Mouse (Mus musculus) thymus, postnatal 36 days (tissue): ENCODE data around the gene Gab2.
"Not testable (repeated sequence)": the region's sequence is repeated elsewhere in the genome, so short reads cannot be mapped to it uniquely, and the experiment has no call there.

ENCODE experiments used
- DNase-seq, 2 experiments: peaks; one replicate each; pipeline ENCODE4 v3.0.0; 2022; ENCODE audit warnings: mixed read lengths in 2 of 2

Gab2 gene

DNA sequence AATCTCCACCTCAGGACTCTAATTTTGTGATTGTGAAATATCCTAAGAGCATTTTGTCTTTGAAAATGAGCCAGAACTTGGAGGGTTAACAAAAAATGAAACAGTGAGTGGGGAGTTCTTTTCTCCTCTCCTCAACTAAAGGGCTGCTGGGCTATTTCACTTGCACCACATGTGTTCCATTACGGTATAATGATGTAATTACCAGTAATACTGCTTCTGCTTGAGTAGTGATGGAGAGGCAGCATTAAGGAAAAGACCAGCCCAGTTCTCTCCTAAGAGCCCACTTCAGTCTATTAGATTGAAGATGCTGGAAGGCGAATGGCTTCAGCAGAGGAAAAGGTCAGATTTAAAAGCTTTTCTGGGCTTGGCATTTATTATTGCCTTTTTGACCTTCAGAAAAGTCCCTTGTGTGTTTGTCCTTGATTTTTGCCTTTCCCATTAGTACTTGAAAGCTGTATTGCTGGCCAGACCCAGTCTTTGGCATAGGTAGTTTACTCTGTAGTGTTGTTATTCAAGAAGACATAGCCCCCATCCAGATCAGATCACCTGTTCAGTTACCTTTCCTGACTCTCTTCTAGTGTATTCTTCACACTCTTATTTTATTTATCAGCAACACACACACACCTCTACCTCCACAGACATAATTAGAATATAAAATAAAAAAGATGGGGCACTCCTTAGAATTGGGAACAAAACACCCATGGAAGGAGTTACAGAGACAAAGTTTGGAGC lies 69.9 kb downstream of the Gab2 start:
- no peak for DNase-seq

DNA sequence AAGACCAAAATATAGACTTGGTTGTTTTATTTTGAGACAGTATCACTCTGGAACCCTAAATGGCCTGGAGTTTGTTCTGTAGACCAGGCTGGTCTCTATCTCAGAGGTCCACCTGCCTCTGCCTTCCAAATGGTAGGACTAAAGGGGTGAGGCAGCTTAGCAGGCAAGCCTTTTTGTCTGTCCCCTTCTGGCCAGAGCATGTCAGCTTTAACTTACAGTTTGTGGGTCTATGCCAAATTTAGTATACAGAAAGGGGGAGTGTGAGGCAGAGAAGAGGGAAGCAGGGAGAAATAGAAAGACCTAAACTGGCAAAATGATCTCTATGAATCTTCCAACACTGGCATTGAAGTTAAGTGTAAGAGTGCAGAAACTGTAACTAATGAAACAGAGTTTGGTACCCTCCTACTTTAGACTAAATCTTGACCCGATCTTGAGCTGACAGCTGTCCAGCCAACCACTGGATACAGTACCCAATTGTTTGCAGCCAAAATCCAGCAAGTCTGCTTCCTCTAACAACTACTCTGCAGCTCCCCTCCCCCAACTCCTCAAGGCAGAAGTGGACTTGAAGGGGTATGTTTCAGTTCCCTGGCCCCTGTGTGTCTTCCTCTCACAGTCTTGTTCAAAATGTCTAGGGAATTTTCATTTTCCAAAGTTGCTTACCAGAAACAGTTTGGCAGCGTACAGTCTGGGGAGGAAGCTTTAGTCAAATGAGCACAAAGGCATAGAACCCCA lies 73.5 kb downstream of the Gab2 start:
- DNase-seq = no peak

DNA sequence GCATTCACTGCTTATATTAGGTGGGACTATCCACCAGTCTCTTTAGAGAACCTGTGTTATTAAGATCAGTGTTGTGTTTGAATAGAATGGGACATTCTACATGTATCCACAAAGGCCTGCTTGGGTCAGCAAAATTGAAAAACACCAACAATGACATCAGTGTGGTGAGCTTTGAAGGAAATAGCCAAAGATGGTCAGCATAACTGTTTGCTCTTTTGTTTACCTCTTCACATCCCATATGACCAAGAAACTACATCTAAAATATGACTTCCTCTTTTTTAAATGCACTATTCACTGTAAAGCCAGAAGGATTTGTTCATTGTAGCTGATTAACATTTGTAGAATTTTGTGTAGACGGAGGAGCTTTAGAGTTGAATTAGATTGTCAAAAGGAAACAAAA lies 82.9 kb downstream of the Gab2 start:
- DNase-seq = no peak

- no peak for DNase-seq
Observed at GRCm38 (mm10) chr7:97171089-97171488, 89.7 kb downstream of the Gab2 start.

- DNase-seq = no peak
Observed at GRCm38 (mm10) chr7:97171719-97172118, 90.3 kb downstream of the Gab2 start.

DNA sequence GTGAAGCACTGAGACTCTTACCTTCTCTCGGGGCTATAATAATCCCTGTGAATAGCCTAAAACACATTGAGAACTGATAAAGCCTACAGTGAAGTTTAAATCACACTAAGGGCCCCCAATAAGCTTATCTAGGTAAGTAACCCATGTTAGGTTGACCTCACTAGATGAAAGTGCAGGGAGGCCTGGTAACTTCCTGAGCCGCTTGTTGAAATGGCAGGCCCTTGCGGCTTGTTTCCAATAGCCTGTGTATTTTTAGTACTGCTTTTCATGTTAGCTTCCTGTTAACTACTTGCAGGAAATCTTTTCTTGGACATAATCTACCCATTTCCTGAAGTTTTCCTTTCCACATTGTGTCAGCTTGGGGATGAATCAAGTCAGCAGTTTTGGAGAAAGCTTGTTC lies 90.7 kb downstream of the Gab2 start:
- DNase-seq = no peak

- DNase-seq = no peak
Observed at GRCm38 (mm10) chr7:97181931-97182330, 100.5 kb downstream of the Gab2 start.

DNA sequence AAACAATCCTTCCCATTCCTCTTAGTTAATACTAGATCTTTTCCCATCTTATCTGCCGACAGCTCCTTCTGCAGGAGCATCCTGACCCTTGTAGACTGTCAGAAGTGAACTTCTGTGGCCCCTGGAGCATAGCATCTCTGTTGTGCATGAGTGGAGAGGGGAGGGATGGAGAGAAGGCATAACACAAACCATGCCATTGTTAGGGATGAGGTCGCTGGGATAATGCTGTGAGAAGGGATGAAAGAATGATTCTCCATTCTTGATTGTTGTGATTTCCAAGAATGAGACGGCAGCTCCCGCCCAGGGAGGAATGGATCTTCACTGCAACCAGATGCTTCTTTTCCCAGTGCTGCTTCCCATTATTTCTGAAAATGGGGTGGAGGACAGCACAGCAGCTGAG lies 102.0 kb downstream of the Gab2 start:
- no peak for DNase-seq

DNA sequence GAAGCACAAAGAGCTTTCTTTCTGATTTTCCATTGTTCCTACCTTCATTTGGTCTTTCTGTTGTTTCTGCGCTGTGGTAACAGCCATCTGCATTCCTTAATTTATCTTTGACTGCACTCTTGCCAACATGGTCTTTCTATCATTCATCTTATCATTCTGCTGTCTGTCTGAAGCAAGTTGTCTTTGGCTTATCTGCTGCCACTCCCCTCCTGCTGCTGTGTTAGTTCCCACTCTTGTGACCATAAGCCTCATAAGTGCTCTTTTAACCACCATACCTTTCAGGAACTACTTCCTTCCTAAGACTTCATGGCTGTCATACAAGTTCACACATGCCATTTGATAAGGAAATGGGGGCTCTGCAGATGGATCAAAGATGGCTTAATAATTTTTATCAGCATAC lies 102.6 kb downstream of the Gab2 start:
- no peak for DNase-seq

- DNase-seq = no peak
Observed at GRCm38 (mm10) chr7:97187387-97188081, 106.1 kb downstream of the Gab2 start.

DNA sequence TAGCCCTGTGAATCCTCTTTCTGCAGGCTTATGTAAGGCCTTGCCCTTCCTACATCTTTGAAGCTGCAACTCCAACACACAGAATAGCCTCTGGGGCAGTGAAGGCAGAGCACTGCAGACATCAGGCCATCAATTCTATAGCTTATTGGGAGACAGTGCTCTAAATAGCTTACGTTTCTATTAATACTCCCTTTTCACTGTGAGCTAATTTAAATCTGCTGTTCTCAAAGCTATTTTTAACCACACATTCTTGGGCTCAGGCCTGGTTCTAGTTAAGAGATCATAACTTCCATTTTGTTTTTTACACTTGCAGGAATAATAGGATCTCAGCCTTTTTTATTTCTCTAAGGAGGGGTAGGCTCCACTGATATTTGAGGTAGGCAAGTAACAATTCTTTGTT lies 107.7 kb downstream of the Gab2 start:
- no peak for DNase-seq

- DNase-seq = no peak
Observed at GRCm38 (mm10) chr7:97203907-97204306, 122.5 kb downstream of the Gab2 start.

DNA sequence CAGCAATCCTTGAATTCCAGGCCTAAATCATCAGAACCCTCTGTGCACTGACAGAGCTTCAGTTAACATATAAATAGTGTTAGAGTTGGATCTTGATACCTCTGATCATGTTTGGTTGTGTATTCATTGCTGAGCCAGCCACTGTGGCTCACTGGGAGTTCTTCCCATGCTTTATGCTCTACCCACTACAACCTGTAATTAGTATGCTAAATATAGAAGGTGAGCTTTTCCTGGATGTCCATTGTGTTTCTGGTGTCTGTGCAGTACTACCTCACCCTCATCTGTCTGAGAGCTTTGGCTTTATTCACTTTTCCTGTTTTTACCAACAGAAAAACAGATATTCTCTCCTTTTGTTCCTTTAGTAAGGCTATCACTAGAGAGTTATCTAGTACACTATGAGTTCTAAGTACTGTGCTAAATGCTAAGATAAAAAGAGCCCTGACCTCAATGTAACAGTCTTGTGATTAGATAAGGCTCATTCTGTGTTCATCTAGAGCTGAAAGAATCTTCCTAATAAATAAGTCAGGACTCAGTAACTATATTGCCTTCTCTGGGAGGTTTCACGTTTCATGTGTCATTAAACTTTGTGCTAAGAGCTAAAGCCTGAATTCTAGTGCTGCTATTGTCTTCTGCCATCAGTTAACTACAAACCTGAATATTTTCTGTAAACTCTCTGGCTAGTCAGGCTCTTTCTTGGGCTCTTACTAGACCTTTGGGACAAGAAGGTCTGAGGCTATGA lies 127.6 kb downstream of the Gab2 start:
- DNase-seq = no peak

DNA sequence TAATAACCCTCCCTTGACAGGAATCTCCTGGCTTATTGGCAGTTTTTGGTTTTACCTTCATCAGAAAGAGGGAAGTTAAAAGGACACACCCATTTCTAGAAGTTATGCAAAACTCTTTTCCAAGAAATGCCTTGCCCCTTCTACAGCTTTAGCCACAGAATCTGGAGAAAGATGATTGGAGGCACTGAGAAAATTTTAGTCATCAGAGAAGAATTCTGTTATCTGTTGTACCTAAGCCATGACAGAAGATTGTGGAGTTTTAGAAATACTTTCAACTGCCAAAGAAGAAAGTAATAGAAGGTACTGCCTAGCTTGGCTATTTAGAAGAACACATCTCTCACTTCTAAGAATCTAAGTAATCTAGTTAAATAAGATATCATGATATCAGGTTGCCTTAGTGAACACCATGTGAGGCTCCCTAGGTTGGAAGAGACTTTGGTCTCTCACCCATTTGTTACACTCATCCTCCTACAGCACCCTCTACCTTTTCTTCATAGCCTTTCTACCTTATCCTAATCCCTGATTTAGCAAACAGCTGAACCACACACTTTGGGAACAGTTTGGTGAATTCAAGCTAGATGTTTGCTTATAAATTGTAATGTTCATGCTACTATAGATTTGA lies 128.8 kb downstream of the Gab2 start:
- no peak for DNase-seq

DNA sequence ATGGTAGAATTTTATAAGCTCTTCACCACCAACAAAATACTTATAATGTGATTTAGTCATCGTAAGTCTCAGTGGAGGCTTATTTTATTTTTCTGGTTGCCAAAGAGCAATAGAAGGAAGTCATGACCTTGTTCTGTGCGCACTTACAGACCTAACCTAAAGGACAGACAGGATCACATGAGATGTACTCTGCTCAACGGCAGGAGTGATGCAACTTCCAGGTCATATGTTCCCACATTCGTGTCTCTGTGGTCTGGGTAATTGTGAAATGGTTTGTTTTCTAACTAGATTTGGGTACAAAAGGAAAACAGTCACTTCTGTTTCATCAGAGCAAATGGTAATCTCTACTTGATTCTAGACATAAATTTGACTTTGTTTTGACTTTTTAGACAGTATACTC lies 129.7 kb downstream of the Gab2 start:
- DNase-seq = no peak

GRCm38 (mm10) chr7:97223836-97224235 lies 142.4 kb downstream of the Gab2 start:
- no peak for DNase-seq

DNA sequence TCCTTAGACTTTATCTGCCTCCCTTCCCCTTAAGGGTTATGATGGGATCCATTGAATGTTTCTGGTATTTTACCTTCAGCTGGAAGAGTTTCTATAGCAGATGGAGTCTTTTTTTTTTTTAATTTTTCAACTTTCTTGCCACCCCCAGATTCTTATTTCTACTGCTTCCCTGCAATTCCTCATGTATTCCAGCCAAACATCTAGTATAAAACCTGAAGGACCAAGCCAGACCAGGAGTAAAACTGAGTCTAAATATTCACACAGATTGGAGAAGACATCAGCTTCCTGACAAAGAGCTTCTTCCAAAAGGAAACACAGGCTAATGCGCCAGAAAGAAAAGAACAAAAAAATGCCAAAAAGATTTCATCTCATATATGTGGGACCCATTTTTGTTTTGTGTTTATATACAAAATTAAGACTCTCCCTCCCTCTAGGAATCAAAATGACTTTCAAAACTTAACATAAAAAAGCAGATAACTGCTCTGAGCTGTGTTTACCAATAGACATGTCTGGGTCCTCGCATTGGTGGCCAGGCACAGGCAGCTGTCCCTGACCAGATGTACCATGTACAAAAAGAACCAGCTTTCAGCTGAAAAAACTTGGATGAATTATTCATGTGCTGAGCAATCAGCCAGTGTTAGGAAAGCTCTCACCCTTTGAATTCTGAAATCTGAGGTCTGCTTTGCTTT lies 164.0 kb downstream of the Gab2 start:
- DNase-seq = no peak

DNA sequence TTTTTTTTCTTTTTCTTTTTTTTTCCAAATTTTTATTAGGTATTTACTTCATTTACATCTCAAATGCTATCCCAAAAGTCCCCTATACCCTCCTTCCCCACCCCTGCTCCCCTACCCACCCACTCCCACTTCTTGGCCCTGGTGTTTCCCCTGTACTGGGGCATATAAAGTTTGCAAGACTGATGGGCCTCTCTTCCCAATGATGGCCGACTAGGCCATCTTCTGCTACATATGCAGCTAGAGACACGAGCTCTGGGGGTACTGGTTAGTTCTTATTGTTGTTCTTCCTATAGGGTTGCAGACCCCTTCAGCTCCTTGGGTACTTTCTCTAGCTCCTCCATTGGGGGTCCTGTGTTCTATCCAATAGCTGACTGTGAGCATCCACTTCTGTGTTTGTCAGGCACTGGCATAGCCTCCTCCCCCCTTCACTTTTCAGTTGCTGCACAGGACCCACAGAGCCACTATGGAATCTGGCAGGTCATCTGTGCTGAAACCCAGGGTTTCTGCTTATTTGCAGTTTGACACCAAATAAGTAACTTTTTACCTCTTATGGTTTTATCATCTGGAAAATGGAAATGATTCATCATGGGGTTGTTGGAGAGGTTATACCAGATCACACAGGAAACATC lies 164.7 kb downstream of the Gab2 start:
- not testable (repeated sequence) for DNase-seq

GRCm38 (mm10) chr7:97247661-97248060 lies 166.3 kb downstream of the Gab2 start:
- DNase-seq = no peak

GRCm38 (mm10) chr7:97248136-97248535 lies 166.8 kb downstream of the Gab2 start:
- no peak for DNase-seq

- DNase-seq = no peak
Observed at GRCm38 (mm10) chr7:97251638-97252037, 170.3 kb downstream of the Gab2 start.

DNA sequence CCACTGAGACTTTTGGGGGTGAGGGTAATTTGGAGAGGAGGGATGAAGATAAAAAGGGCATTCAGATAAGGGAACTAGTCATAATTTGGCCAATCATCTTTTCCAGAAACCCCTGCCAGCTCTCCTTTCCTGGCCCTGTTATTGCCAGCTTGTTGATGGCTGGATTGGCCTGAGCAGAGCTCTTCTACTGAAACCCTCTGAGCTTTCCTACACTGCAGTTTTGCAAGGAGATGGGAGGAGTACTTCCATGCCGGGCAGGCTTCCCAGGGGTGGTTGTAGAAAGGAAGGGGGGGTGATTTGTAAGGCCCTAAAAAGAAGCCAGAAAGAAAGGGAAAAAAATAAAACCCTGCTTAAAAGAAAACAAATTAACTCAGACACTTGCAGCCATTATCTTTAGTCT lies 181.2 kb downstream of the Gab2 start:
- no peak for DNase-seq
